Mouse (Mus musculus) stomach, postnatal 0 days (tissue): ENCODE data around the gene Prkacb. TPM values are rescaled to one million over a fixed set of nuclear protein-coding genes. Genes with fewer than 3 reads are reported as not detected.

ENCODE experiments used
- ATAC-seq: fragments of 200-750 bp; cut with Nextera tagmentation; 2 replicates; pipeline ENCODE4 v1.8.0; 2017; ENCODE audit not compliant: low FRiP score, low TSS enrichment
- DNase-seq: peaks from one replicate; pipeline ENCODE4 v3.0.0-alpha.2; 2016; ENCODE audit warnings: low spot score
- H3K27ac ChIP-seq: fragments of 300-500 bp; sonication (generic); replicated peaks from 2 replicates; pipeline ENCODE4 v1.5.1; 2014; ENCODE audit warnings: mild to moderate bottlenecking, control low read depth
- H3K27me3 ChIP-seq: fragments of 300-500 bp; sonication (generic); 2 replicates; pipeline ENCODE4 v1.6.1; 2014; ENCODE audit warnings: low read length; ENCODE audit not compliant: control insufficient read depth, insufficient read depth
- H3K36me3 ChIP-seq: fragments of 300-500 bp; sonication (generic); 2 replicates; pipeline ENCODE4 v1.6.1; 2014; ENCODE audit warnings: low read length, mixed read lengths; ENCODE audit not compliant: control insufficient read depth, insufficient read depth
- H3K4me1 ChIP-seq: fragments of 300-500 bp; sonication (generic); replicated peaks from 2 replicates; pipeline ENCODE4 v1.6.1; 2014; ENCODE audit warnings: antibody characterized with exemption; ENCODE audit not compliant: control insufficient read depth, insufficient read depth
- H3K4me2 ChIP-seq: fragments of 300-500 bp; sonication (generic); replicated peaks from 2 replicates; pipeline ENCODE4 v1.6.1; 2014; ENCODE audit warnings: low read depth, mild to moderate bottlenecking, control low read depth, moderate library complexity
- H3K4me3 ChIP-seq: fragments of 300-500 bp; sonication (generic); 2 replicates; pipeline ENCODE4 v1.5.1; 2014; ENCODE audit warnings: low read depth, low read length, control low read depth
- H3K9ac ChIP-seq: fragments of 300-500 bp; sonication (generic); 2 replicates; pipeline ENCODE4 v1.6.1; 2014; ENCODE audit warnings: mild to moderate bottlenecking, low read length, control low read depth, mixed read lengths
- H3K9me3 ChIP-seq: fragments of 300-500 bp; sonication (generic); 2 replicates; pipeline ENCODE4 v1.6.1; 2016; ENCODE audit warnings: low read length; ENCODE audit not compliant: control insufficient read depth
- CTCF ChIP-seq: IDR thresholded peaks from 2 replicates; pipeline ENCODE4 v1.5.1; 2016; ENCODE audit warnings: antibody characterized with exemption, low read depth, mild to moderate bottlenecking, moderate library complexity
- EP300 ChIP-seq: optimal IDR thresholded peaks from 2 replicates; pipeline ENCODE3; 2016; ENCODE audit warnings: antibody characterized with exemption
- WGBS: fragments of 180-500 bp; shearing (Covaris S2); extraction: QIAGEN DNeasy Blood & Tissue Kit; methylation state at CpG from one replicate; pipeline ENCODE4 v1.1.7; 2014; 5-methylcytosine and 5-hydroxymethylcytosine counted together
- polyA plus RNA-seq: library from polyadenylated mRNA; unstranded; fragments of >200 nt; fragmentation: Nextera tagmentation; extraction: Ambion mirVana; gene quantifications from 2 replicates; pipeline ENCODE4 v1.2.1, GENCODE M21; 2015

Prkacb gene
- polyA plus RNA-seq, 1 experiment from 2014 or later: 27.8 TPM

DNA sequence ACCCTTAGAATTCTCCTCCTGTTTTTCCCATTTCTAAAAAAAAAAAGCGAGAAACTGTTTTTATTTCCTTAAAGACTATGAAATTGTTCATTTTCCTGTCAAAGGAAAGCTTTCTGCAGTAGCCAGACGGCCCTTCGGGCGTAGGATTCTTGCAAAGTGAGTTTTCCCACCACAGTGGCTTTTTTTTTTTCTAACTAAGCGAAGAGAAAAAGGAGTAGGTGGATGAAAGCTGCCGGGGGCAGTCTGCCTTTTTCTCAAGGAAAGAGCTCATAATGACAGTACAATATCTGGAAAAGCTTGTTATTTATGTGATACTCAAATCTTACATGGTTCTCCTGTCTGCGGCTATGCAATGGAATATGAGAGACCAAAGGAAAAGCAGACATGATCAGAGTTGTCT, 101.7 kb downstream of the Prkacb start:
- 74% methylated on average over 7 of the region's 7 CpGs for WGBS
- ATAC-seq (no peak), DNase-seq (no peak)
- Histone ChIP-seq H3K9me3 (no peaks in the 10 kb centered on the region), H3K9ac (no peak overlapping the region), H3K36me3 (no peaks in the 10 kb centered on the region), H3K4me3 (no peak overlapping the region), H3K4me2 (no peak overlapping the region), H3K27me3 (no peaks in the 10 kb centered on the region), H3K4me1 (no peaks in the 10 kb centered on the region), H3K27ac (no peak overlapping the region)
- no peak for TF ChIP-seq EP300
- no peak for TF ChIP-seq CTCF

DNA sequence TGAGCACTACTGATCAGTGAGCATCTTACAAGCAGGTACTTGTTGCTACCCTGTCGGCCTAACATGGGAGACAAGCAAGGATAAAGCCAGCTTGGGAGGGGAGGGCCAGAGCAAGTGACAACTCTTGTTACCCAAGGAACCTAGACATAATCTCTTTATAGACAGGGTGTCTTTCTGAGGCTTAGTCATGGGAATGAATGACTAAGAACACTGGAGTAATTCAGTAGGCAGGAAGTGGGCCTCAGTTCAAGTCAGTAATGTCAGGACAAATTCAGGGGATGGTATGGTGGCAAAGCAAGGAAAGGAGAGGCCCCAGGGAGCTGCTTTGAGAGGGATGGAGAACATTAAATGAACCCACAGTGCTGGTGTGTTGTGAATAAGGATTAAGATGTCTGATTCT, 103.7 kb downstream of the Prkacb start:
- no peak overlapping the region for H3K9ac ChIP-seq
- DNase-seq (no peak), ATAC-seq (peak; percentile 54)
- no peaks in the 10 kb centered on the region for H3K36me3 ChIP-seq
- H3K4me3 ChIP-seq: no peak overlapping the region
- H3K27ac ChIP-seq: no peak overlapping the region
- no peaks in the 10 kb centered on the region for H3K27me3 ChIP-seq
- 63% methylated on average over 1 of the region's 1 CpGs for WGBS
- H3K4me2 ChIP-seq: no peak overlapping the region
- no peak for TF ChIP-seq CTCF
- no peak for TF ChIP-seq EP300
- H3K9me3 ChIP-seq: no peaks in the 10 kb centered on the region
- H3K4me1 ChIP-seq: no peaks in the 10 kb centered on the region

DNA sequence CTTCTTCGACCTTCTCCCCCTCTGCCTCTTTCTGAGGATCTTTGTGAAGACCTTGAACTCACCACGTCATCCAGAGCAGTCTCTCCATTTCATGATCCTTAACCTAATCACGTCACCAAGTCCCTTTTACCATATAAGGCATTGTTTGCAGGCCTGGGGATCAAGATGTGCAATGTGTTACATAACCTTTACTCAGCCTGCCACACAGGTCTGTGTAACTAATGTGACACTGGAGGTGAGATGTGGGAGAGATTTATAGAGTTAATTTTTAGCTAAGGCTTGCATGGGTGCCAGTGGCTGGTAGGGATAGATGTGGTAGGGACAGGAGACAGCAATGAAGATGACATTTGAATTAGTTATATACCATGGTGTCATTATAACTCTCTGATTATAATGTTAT, 104.4 kb downstream of the Prkacb start:
- no peaks in the 10 kb centered on the region for H3K4me1 ChIP-seq
- no peak for TF ChIP-seq CTCF
- no peak for TF ChIP-seq EP300
- no peak overlapping the region for H3K4me3 ChIP-seq
- no peaks in the 10 kb centered on the region for H3K27me3 ChIP-seq
- H3K9ac ChIP-seq: no peak overlapping the region
- H3K36me3 ChIP-seq: no peaks in the 10 kb centered on the region
- 51% methylated on average over 3 of the region's 3 CpGs for WGBS
- DNase-seq (no peak), ATAC-seq (peak; percentile 78)
- H3K9me3 ChIP-seq: no peaks in the 10 kb centered on the region
- H3K4me2 ChIP-seq: no peak overlapping the region
- H3K27ac ChIP-seq: no peak overlapping the region

GRCm38 (mm10) chr3:146704099-146704498, 108.7 kb downstream of the Prkacb start:
- H3K4me1 ChIP-seq: no peaks in the 10 kb centered on the region
- DNase-seq (peak; percentile 36), ATAC-seq (peak; percentile 72)
- H3K36me3 ChIP-seq: no peaks in the 10 kb centered on the region
- H3K4me2 ChIP-seq: no peak overlapping the region
- H3K27me3 ChIP-seq: no peaks in the 10 kb centered on the region
- no peaks in the 10 kb centered on the region for H3K9me3 ChIP-seq
- no peak overlapping the region for H3K9ac ChIP-seq
- 86% methylated on average over 4 of the region's 4 CpGs for WGBS
- no peak overlapping the region for H3K4me3 ChIP-seq
- no peak overlapping the region for H3K27ac ChIP-seq
- TF ChIP-seq EP300 (no peak), CTCF (no peak)

DNA sequence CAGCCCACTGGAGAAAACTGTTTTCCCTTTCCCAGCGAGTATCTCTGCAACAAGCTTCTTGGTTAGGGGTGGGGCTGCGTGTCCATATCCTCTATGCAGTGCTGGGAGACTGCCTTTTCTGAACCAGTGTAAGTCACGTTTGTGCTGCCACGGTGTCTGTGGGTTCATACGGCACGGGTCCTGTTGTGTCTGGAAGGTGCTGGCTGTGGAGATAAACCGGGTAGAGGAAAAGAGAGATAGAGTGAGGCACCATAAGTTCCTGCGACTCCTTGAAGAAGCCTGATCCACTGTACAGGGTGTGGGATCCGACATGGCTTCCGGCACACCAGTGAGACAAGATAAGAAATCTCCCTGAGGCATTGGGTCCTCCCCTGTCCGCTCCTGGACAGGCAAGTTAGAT, 112.7 kb downstream of the Prkacb start:
- no peak overlapping the region for H3K9ac ChIP-seq
- no peaks in the 10 kb centered on the region for H3K36me3 ChIP-seq
- DNase-seq: no peak
- H3K27ac ChIP-seq: no peak overlapping the region
- no peak for ATAC-seq
- H3K4me1 ChIP-seq: no peaks in the 10 kb centered on the region
- no peak overlapping the region for H3K4me2 ChIP-seq
- no peaks in the 10 kb centered on the region for H3K9me3 ChIP-seq
- TF ChIP-seq EP300: no peak
- TF ChIP-seq CTCF: no peak
- no peaks in the 10 kb centered on the region for H3K27me3 ChIP-seq
- WGBS: 74% methylated on average over 11 of the region's 11 CpGs
- no peak overlapping the region for H3K4me3 ChIP-seq

GRCm38 (mm10) chr3:146698982-146699381, 113.8 kb downstream of the Prkacb start:
- no peaks in the 10 kb centered on the region for H3K4me1 ChIP-seq
- DNase-seq (no peak), ATAC-seq (no peak)
- H3K9ac ChIP-seq: no peak overlapping the region
- no peak overlapping the region for H3K27ac ChIP-seq
- H3K9me3 ChIP-seq: no peaks in the 10 kb centered on the region
- H3K4me3 ChIP-seq: no peak overlapping the region
- TF ChIP-seq CTCF (no peak), EP300 (no peak)
- no peaks in the 10 kb centered on the region for H3K27me3 ChIP-seq
- WGBS: 65% methylated on average over 11 of the region's 11 CpGs
- no peaks in the 10 kb centered on the region for H3K36me3 ChIP-seq
- H3K4me2 ChIP-seq: no peak overlapping the region
